Mouse (Mus musculus): ENCODE measurements around the gene Vps4b.
A peak's percentile ranks its signal among the peaks of the same experiment; 100 is the strongest.
"Not testable (repeated sequence)": the region's sequence is repeated elsewhere in the genome, so short reads cannot be mapped to it uniquely, and the experiment has no call there.

Gene Vps4b

DNA sequence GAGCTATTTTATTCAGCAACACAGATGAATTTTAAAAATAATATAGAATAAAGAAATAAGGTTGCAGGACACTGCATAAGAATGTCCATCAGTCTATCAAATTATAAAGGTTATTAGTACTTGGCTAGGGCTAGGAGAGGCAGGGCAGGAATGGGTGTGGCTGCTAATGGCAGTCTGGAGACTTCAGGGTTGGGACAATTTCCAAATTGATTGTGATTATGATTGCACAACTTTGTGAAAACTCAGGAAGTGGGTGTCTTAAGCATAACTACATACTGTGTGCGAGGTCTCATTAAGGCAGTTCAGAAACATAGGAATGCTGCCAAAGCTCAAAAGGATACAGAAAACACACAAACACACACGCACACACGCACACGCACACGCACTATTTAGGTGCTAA is 44.5 kb downstream of the Vps4b start:
- DNase-seq (ENCODE audit: low spot score in 2 of 2): no peak

DNA sequence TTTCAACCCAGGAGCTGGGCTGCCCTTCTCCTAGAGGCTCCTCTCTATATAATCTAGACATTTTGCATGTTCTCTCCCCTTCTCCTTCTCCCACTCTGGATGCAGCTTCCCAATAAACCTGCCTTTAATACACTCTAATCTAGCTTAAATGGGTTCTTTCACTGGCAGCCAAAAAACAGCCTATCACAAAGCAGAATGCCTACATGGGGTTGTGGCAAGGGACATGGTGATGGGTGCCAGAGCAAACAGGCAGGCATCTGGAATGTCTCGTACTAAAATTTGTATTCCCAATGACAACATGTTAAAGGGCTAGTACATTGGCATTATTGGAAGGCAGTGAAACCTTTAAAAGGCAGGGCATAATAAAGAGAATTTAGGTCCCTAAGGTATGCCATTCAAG is 45.9 kb downstream of the Vps4b start:
- DNase-seq (ENCODE audit: low spot score in 2 of 2): no peak

DNA sequence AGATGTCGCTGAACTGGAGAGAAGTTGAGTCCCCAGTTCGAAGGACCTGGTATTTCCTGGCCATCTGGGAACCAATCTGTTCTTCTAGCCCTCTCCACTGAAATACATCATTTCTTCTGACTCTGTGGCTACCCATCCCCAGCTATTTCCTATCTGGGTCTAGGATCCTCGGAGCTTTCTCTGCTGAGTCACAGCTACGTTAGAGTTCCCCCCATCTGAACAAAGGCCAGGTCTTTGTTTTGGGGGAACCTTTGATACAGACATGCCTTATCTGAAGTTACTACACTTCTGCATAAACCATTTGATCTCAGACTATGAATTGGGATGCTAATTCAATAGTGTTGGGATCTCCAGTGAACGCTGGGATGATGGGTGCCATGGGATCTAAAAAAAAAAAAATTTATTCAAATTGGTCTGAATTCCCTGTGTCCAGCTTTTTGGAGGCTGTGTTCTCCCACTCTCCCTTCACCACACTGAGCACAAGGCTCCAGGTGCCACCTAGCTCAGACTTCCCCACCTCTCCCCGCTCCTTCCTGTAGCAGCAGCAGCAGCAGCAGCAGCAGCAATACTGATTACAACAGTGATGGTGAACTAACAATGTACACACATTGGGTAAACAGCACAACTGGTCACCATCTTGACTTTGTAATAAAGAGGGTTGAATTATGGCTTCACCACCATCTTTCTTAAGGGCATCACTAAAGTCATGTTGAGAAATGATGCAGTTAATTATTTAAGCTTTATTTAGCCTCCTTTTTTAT is 47.8 kb downstream of the Vps4b start:
- no peak for DNase-seq (ENCODE audit: low spot score in 2 of 2)

DNA sequence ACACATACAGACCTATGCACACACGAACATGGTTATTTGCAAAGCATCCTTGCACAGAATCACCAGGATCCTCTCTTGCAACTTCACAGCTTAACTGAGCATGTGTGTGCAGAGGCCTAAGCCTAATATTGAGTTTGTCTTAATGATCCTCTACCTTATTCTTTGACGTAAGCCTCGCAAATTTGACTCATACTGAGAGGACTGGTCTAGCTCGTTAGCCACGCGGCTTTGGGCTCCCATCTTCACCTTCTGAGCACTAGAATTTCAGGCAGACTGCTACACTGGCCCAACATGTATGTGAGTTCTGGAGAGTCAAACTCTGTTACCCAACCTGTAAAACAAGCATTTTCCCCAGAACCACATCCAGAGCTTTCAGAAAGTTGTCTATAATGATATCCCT is 53.5 kb downstream of the Vps4b start:
- DNase-seq (ENCODE audit: low spot score in 2 of 2): no peak

DNA sequence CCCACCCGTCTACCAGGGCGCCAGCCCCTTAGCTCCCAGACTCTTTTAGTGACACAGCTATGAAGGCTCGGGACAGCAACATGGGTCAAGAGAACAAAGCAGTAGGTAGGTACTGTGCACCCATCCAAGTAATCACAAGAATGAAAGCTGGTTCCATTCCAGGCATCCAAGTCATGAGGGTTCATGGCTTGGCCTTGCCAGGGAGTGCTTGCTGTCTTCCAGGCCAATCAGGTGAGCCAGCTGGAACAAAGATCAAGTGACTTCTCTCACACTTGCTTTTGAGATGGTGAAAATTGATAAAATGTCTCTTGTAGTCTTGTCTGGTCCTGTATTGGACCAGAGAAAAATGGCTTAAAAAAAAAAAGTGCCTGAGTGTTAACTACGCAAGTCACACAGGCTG is 55.8 kb downstream of the Vps4b start:
- no peak for DNase-seq (ENCODE audit: low spot score in 2 of 2)

DNA sequence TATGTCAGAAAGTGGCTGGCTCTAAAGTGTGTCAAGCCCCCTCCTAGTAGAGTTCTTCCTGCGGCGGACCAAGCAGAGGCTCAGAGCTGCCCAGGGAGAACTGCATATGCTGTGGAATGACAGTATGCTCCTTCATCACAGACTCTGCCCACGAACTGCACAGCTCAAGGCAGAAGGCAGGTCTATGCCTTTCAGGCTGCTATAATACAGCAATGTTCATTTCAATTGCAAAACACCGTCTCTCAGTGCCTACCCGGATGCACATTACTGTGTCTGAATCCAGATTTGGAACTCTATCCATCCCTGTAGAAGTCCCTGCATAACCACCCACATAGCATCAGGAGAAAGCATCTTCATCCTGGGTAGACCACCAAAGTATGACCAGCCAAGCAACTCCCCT is 56.7 kb downstream of the Vps4b start:
- DNase-seq (ENCODE audit: low spot score in 2 of 2): no peak

DNA sequence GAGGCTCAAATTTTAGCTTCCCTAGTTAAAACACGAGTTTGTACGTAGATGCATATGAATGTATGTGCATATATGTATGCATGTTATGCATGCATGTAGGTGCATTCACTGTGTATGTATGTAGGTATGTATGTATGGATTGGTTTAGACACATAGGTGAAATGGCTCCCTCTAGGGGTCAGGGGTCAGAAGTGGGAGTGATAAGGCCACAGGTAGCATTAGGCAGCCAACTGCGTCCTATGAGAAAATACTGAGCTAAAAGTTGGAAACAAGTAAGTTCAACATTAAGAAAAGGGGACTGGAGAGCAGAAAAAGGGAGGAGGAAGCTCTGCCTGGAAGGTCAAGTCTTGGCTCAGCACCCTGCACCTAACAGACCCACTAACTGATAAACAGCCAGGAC is 58.4 kb downstream of the Vps4b start:
- DNase-seq (ENCODE audit: low spot score in 2 of 2): peak; percentile 19 to 77

DNA sequence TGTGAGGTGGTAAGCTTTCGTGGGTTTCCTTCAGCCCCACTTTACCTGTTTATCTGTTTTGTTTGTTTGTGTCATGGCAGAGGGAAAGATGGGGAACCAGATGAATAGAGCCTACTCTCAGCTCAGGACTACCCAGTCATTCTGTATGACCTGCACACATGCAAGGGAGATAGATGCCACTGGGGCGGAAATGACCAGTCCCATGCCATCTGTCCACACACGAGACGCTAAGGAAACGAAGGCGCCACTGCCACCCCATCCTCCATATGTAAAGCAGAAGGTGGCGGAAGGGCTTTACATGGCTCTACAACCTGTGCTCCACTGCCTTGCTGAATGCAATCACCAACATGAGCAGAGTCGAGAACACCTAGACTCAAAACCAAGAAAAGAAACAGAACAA is 60.3 kb downstream of the Vps4b start:
- DNase-seq (ENCODE audit: low spot score in 2 of 2): no peak

DNA sequence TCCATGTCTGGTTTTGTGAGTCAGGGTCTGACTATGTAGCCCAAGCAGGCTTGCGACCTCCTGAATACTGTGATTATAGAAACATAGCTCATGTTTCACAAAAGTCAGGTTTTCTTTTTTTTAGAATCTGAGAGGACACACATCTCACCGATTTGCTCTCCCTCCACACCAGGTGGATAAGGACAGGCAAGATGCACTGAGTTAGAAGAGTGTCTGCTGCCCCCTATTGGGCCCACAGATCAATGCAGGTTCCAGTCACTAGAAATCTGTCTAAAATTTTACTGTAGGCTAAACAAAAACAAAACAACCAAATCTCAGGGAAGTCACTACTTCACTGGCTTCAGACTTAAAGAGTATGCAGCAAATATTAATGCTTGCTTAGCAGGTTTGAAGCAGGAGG is 60.9 kb downstream of the Vps4b start:
- DNase-seq (ENCODE audit: low spot score in 2 of 2): peak in 1 of 2 experiments; percentile 52

DNA sequence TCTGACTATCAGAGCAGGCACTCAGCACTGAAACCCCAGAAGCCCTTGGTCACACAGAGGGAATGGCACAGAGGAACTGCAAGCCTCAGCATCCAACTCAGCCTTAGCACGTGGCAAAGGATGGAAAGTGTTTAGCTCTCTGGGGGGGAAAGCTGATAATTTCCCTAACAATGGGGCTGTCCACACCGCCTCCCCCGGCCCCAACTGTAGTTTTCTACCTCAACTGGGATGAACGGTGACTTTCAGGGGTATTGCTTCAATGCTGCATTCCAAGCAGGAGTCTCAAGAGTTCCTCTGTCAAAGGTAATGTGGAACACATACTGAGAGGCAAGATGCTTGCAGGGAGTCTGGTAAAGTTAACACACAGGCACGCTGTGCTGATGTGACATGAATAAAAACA is 74.5 kb downstream of the Vps4b start:
- DNase-seq (ENCODE audit: low spot score in 2 of 2): no peak

DNA sequence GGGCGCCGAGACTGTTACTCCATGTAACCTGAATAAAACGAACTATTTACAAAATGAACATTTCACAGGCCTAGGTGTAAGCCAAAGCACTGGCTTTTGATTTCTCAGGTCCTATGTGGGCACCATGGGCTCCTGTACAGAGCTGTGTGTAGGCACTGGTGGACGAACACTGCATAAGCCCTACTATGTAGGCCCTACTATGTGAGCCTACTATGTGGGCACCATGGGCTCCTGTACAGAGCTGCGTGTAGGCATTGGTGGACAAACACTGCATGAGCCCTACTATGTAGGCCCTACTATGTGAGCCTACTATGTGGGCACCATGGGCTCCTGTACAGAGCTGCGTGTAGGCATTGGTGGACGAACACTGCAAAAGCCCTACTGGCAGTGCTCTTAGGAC is 78.8 kb downstream of the Vps4b start:
- not testable (repeated sequence) for DNase-seq (ENCODE audit: low spot score in 2 of 2)

DNA sequence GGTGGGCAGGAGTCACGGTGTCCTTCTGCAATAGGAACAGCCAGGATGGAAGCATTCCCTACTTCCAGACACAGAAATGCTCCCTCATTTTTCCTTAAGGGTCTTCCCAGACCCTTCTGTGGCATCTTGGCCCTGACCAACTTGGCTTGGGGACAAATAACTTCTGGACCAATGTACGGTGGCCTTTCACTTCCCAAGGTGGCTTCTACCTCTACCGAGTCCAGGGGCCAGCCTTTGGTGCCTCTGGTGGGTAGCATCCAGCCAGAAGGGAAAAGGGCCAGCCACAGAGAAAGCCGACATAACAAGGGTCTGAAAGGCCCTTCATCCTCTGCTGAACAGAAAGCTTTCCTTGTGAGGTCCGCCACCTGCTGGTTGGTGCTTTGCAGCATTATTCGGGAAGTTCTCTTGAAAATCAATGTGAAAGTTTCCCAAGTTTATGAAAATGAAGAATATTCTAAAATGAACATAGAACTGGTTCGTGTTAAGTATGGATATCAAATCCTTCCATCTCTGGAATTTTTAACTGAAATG is 79.4 kb downstream of the Vps4b start:
- DNase-seq (ENCODE audit: low spot score in 2 of 2): peak; percentile 49 to 73

DNA sequence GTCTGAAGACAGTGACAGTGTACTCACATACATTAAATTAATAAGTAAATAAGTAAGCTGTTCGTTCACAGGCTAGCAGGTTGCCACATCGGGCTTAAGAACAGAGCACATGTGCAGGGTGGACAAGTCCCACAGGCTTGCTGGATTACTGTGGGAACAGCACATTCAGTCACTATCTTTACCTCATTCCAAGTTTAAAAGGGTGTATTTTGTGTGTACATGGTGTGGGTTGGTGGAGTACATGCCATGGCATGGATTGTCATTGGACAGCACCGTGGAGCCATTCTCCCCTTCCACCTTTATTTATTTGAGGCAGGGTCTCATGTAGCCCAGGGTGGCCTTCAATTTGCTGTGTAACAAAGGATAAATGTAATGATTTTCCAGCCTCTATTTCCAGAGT is 80.4 kb downstream of the Vps4b start:
- DNase-seq (ENCODE audit: low spot score in 2 of 2): no peak

DNA sequence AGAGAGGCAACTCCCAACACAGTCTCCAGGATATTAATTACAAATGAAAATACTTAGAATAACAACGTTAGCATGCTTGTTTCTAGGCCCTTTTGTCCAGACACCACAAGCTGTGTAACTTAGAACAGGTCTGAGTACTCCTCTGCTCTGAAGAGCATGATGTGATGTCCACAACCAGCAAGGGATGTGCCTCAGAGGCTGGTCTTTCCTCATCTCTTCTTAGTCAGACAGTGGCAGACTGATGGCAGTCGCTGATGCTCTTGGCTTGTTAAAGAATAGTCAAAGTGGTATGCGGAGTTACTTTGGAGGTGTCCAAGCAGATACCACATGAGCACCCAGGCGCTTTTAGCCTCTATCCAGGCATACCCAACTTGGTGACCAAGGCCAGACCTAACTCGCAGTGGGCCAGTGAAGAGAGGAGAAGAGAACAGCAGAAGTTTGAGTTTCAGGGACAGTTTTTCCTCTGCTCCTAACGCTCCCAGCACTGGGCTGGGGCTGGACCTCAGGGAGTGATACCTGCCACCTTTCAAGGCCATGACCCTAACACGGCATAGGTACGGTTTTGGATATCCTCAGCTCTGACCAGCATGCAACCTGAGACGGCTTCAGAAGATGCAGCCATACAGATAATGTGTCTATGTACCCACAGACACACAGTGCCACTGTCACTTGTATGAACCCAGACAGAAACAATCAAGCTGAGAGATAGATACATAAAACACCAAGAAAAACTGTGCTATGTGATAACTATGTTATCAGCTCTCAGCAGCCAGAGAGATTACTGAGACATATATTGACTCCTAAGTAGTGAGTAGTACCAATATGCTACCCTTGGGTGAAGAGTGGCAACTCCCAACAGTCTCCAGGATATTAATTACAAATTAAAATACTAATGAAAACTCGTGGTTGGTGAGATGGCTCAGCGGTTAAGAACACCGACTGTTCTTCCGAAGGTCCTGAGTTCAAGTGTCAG is 81.1 kb downstream of the Vps4b start:
- no peak for DNase-seq (ENCODE audit: low spot score in 2 of 2)

DNA sequence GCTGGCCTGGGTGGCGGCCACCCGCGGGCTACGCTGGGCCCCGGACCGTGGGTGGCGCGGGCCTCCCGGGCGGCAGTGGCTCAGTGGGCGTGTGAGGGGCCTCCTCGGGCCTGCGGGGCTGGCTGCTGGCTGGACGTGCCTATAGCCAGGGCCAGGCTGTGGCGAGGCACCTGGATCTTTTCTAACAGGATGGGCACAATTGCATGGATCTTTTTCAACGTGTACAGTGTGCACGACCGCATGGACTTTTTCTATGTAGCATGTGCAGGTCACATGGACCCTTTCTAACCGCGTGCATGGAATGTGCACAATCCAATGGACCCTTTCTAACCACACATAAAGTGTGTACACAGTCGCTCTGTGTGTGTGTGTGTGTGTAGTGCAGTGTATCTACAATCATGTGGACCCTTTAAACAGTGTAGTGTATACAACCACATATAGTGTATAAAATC is 82.0 kb downstream of the Vps4b start:
- DNase-seq (ENCODE audit: low spot score in 2 of 2): no peak
